Mouse (Mus musculus) lung, adult 2 months (tissue): ENCODE results near the gene Stk4. TPM values are rescaled to one million over a fixed set of nuclear protein-coding genes. Genes with fewer than 3 reads are reported as not detected.
A peak's percentile ranks its signal among the peaks of the same experiment; 100 is the strongest.

ENCODE experiments used
- DNase-seq: peaks from one replicate; pipeline ENCODE4 v3.0.0; 2022
- H3K4me1 ChIP-seq: fragments of 200-500 bp; 2 replicates; pipeline ENCODE4 v1.6.1; 2011; ENCODE audit warnings: low read length; ENCODE audit not compliant: control insufficient read depth, insufficient read depth
- H3K4me3 ChIP-seq: fragments of 200-500 bp; replicated peaks from 2 replicates; pipeline ENCODE3; 2011; ENCODE audit warnings: low read depth, mild to moderate bottlenecking, control low read depth, low read length; ENCODE audit errors: extremely low read depth
- CTCF ChIP-seq: fragments of 200-500 bp; IDR thresholded peaks from 2 replicates; pipeline ENCODE4 v1.5.1; 2011; ENCODE audit warnings: mild to moderate bottlenecking, low read length, control low read depth; ENCODE audit not compliant: insufficient read depth
- POLR2A ChIP-seq: fragments of 200-500 bp; IDR thresholded peaks from 2 replicates; pipeline ENCODE4 v1.6.1; 2011; ENCODE audit warnings: low read depth, mild to moderate bottlenecking, control low read depth, low read length, borderline replicate concordance; ENCODE audit errors: extremely low read depth
- WGBS: fragments of 180-500 bp; shearing (Covaris S2); methylation state at CpG from one replicate; pipeline ENCODE4 v1.1.7; 2018; 5-methylcytosine and 5-hydroxymethylcytosine counted together
- polyA plus RNA-seq: library from polyadenylated mRNA; depleted of rRNA; stranded (reverse); fragments of >200 nt; gene quantifications from 2 replicates; pipeline ENCODE4 v1.2.3, GENCODE M21; 2012

Stk4 gene
- polyA plus RNA-seq, 1 experiment: 31.3 TPM

DNA sequence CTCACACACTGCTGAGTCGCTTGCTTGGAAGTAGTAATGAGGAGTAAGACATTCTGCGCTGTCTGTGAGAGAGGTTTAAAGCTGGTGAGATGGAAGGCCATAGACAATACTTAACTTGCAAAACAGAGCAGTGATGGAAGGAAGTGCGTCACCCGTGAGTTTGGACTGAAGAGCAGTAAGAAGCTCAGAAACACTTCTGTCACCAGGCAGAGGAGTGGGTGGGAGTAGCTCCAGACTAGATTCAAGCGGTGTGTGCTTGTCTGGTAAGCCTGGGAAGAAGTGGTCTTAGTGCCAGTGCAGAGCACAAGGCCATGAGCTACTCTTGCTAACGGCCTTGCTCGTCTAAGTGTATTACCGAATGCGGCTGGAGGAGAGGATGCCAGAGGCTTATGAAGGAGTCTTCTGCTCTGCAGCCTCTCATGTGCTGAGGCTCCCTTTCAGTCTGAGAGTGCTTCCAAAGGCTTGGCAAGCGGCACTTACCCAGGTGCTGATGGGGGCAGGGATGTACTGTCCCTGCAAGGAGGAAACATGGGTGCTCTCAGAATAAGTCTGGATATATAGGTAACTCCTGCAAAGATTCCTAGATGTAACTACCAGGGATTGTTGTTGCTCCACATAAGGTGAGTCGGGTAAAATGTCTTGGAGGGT lies 28.6 kb downstream of the Stk4 start:
- TF ChIP-seq POLR2A: no peak
- TF ChIP-seq CTCF: no peak
- WGBS: 90% methylated on average over 11 of the region's 11 CpGs
- no peak for DNase-seq
- H3K4me1 ChIP-seq: peaks cover 6% of the 10 kb centered on the region; the same call in 1 of the 2 replicates
- H3K4me3 ChIP-seq: no peak overlapping the region

DNA sequence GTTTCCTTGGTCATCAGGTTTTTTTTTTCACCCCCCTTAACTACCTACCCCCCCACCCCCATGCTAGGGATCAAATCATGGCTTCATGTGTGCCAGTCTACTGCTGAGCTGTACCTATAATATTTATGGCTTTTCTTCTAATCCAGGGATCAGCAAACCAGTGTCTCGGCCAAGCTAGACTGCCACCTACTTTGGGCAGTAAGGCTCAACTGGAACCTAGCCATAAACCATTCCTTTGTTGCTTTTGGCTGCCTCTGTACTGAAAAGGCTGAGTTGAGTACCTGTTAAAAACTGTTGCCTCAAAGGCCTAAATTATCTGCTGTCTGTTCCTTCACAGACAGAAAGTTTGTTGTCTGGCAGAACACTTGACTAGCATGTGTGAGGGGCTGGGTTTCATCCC lies 31.8 kb downstream of the Stk4 start:
- H3K4me1 ChIP-seq: peaks cover 6% of the 10 kb centered on the region; the same call in 1 of the 2 replicates
- H3K4me3 ChIP-seq: no peak overlapping the region
- WGBS: 49% methylated on average over 1 of the region's 1 CpGs
- DNase-seq: no peak
- no peak for TF ChIP-seq POLR2A
- TF ChIP-seq CTCF: no peak

DNA sequence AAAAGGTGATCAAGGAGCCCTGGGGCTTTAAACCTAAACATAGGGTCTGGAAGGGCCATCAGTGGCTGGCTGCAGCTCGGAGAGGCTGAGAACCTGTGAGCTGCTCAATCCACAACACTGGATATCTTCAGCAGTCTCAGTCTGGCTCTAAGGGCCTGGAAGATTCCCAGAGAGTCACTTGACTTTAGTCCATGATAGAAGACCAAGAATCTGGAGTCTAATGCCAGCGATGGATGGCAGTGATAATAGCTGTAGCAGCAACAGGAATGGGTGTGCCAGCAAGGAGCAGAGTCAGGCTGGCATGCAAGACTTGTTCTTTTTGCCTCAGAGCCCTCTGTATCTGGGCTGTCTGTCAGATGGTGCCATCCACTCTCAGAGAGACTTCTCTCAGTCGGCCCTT lies 32.2 kb downstream of the Stk4 start:
- no peak for DNase-seq
- TF ChIP-seq POLR2A (no peak), CTCF (no peak)
- 63% methylated on average over 3 of the region's 3 CpGs for WGBS
- Histone ChIP-seq H3K4me3 (no peak overlapping the region), H3K4me1 (peaks cover 6% of the 10 kb centered on the region; the same call in 1 of the 2 replicates)

DNA sequence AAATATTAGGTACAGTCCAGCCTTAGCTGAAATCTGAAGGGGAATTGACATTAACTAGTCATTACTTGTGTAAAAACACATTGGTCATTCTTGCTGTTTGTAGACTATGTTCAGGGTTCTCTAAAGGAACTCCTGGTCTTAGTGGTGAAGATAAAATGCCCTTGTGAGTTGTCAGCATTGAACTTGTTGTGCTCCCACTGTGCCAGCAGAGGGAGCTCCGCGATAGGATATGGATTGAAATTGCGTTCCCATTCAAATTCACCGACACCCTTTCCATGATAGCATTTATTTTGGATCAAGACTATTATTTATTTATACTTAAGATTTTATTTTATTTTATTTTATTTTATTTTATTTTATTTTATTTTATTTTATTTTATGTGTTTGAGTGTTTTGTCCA lies 33.4 kb downstream of the Stk4 start:
- H3K4me3 ChIP-seq: no peak overlapping the region
- peak; percentile 55 for DNase-seq
- 24% methylated on average over 4 of the region's 4 CpGs for WGBS
- peaks cover 6% of the 10 kb centered on the region; the same call in 1 of the 2 replicates for H3K4me1 ChIP-seq
- TF ChIP-seq CTCF (peak; percentile 88), POLR2A (no peak)

DNA sequence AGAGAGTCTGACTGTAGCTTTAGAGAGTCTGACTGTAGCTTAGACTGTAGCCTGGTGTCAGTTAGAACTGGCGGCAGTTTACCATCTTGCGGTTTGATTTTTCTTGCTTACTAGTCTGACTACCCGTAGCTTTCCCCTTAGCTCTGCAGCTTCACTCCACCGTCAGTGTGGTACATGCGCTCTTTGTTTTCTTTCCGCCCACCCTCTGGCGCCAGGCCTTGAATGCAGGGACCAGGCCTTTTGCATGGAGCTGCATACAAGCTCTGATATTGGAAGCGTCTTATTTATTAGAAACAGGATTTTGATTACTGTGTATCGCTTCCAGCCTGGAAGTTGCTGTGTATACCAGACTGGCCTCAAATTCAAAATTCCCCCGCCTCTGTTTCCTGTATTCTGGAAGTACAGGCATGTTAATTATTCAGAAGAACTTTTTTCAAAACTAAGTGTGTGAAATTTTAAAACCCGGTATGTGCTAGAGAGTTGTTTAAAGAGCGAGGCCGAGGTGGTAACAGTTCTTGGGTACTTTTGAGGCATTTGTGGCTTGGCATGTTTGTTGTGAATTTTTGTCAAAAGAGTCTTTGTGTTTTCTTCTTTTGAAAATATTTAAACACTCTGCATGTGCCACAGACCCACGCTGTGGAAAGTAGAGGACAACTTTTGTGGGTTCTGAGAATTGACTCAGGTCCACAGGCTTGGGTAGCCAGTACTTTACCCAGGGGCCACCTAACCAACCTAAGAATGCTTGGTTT lies 36.3 kb downstream of the Stk4 start:
- peaks cover 6% of the 10 kb centered on the region; the same call in 1 of the 2 replicates for H3K4me1 ChIP-seq
- whole genome bisulfite sequencing: 64% methylated on average over 14 of the region's 14 CpGs
- DNase-seq: no peak
- no peak overlapping the region for H3K4me3 ChIP-seq
- TF ChIP-seq CTCF (no peak), POLR2A (no peak)

DNA sequence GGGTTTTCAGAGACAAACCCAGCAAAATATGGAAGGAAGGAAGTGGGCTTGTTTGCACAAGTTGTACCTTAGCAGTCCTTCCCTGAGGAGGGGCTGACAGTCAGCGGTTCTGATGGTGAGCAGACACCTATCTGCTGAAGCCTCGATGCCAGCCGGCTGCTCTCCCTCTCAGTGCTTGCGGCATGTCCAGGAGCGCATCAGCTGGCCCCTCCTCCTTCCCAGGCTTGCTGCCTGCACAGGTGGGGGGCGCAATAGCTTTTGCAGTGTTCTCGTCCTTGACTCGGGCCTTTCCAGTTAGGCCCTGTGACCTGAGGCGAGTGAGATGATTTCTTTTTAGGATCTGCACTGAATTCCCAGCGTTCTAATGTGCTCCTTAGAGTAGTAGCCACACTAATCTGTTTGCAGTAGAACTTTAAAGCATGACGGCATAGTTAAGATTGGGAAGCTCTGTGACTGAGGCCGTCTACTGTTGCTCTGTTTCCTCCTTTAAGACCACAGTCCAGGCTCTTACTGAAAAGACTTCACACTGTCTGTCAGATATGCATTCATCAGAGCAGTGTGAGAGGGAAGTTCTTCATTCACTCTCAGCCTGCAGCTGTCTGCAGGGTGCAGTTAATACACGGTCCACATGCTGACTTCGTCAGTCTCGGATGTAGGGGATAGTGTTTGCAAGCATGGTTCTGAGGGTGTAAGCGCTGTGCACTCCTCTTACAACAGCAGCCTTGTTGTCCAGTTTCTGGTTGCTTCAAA lies 37.2 kb downstream of the Stk4 start:
- Histone ChIP-seq H3K4me3 (no peak overlapping the region), H3K4me1 (peaks cover 5% of the 10 kb centered on the region)
- no peak for TF ChIP-seq CTCF
- TF ChIP-seq POLR2A: no peak
- no peak for DNase-seq
- 82% methylated on average over 16 of the region's 16 CpGs for WGBS

DNA sequence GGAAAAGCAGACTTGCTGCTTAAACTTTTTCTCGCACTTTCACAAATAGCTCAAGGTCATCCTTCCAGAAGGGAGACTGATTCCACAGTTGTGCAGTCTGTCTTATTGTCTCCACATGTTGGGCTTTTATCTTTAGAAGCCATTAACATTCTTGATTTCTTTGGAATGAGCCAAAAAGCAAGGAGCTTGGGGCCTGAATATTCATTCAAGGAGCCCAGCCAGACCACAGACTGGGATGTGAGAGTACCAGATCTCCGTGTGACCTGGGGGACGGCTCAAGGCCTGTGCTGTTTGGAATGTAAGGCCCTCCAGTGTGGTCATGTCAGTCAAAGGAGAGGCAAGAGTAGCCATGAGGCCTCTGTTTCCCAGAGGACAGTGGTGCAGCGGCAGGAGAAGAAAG lies 38.4 kb downstream of the Stk4 start:
- 76% methylated on average over 4 of the region's 4 CpGs for WGBS
- no peak for DNase-seq
- TF ChIP-seq CTCF: no peak
- TF ChIP-seq POLR2A: no peak
- H3K4me1 ChIP-seq: peaks cover 5% of the 10 kb centered on the region
- no peak overlapping the region for H3K4me3 ChIP-seq

DNA sequence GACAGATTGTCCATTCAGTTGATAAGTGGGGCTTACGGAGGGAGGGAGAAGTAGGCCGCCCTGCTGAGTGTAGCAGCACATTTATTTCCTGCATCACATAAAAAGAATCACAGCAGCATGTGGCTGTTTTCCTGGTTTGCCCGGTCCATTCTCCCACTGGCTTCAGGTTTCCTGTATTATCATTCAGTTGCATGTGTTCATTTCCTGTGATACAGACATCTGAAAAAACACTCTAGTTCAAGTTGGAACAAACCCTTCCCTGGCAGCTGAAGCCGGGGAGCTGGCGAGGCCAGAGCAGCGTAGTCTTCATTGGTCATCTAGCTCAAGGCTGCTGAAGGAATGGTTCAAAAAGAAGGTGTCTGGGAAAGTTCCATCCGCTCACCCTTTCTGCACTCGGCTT lies 41.4 kb downstream of the Stk4 start:
- TF ChIP-seq POLR2A: no peak
- no peak for TF ChIP-seq CTCF
- Histone ChIP-seq H3K4me3 (no peak overlapping the region), H3K4me1 (peaks cover 5% of the 10 kb centered on the region)
- DNase-seq: no peak
- 60% methylated on average over 8 of the region's 8 CpGs for WGBS

DNA sequence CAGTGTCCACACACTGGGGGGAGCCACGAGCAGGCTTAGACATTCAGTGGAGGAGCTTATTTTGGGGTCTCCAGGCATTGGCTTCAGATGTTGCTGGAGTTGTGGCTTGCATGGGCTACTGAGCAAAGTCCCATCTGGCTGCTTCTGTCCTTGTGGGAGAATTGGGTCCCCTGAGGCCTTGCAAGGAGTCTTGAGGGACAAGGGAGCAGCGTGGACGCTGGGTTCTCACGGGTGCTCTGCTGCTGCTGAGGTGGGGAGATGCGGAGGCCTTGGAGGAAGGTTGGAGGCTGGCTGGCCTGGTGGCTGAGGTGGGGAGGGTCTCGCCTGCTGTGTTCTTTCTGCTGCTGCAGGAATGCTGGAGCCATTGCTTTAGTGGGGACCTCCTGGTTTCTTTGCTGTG lies 43.9 kb downstream of the Stk4 start:
- WGBS: 85% methylated on average over 6 of the region's 6 CpGs
- DNase-seq: no peak
- Histone ChIP-seq H3K4me3 (no peak overlapping the region), H3K4me1 (peaks cover 5% of the 10 kb centered on the region)
- no peak for TF ChIP-seq CTCF
- TF ChIP-seq POLR2A: no peak
